Mouse (Mus musculus): ENCODE measurements around the gene Wdr63.
A peak's percentile ranks its signal among the peaks of the same experiment; 100 is the strongest.

The Wdr63 gene

GRCm38 (mm10) chr3:146107921-146108571 is at the start of gene Wdr63:
Gene Wdr63 (minus strand): TSS chr3:146108130.
- DNase-seq (ENCODE audit: low read depth in 2 of 2, low spot score in 2 of 2): peak in 1 of 2 experiments; percentile 23

- no peak for DNase-seq (ENCODE audit: low read depth in 2 of 2, low spot score in 2 of 2)
Measured at GRCm38 (mm10) chr3:146156811-146157210, 48.9 kb upstream of the Wdr63 start.

GRCm38 (mm10) chr3:146155628-146156576 is 48.0 kb upstream of the Wdr63 start:
- DNase-seq (ENCODE audit: low read depth in 2 of 2, low spot score in 2 of 2): no peak

DNA sequence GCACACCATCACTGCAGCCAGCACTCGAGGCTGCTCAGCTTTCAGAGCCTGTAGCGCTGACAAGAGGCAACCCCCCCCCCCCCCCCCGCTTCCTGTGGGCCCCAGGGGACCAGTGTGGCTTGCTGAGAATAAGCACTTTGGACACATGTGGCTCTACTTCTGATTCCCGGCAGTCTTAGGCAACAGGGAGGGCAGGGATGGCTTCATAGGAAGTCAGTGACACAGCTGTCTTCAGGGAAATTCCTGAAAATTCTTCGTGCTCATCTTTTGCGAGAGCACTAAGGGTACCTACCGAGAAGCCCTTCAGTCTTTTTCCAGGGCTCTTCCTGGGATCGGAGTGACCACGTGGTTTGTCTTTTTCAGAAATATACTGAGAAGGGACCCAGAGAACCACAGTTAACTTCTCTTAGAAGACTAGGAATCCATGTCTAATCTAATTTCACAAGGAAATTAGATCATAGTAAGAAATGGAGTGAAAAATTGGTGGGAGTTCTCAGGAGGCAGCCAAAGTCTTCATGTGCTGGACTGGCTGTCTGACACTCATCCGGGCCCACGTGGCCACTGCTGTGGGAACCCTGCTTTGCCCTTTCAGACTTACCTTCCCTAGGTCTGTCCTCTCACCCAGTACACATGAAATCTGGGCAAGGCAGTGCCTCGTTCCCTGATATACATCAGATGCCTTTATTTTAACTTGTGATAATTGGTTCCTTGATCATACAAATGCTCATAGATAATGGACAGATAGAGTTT is 46.1 kb upstream of the Wdr63 start:
- no peak for DNase-seq (ENCODE audit: low read depth in 2 of 2, low spot score in 2 of 2)

GRCm38 (mm10) chr3:146152913-146153312 is 45.0 kb upstream of the Wdr63 start:
- DNase-seq (ENCODE audit: low read depth in 2 of 2, low spot score in 2 of 2): no peak

GRCm38 (mm10) chr3:146152348-146152747 is 44.4 kb upstream of the Wdr63 start:
- DNase-seq (ENCODE audit: low read depth in 2 of 2, low spot score in 2 of 2): peak in 1 of 2 experiments; percentile 40

GRCm38 (mm10) chr3:146151755-146152154 is 43.8 kb upstream of the Wdr63 start:
- DNase-seq (ENCODE audit: low read depth in 2 of 2, low spot score in 2 of 2): no peak

- no peak for DNase-seq (ENCODE audit: low read depth in 2 of 2, low spot score in 2 of 2)
Measured at GRCm38 (mm10) chr3:146151328-146151727, 43.4 kb upstream of the Wdr63 start.

DNA sequence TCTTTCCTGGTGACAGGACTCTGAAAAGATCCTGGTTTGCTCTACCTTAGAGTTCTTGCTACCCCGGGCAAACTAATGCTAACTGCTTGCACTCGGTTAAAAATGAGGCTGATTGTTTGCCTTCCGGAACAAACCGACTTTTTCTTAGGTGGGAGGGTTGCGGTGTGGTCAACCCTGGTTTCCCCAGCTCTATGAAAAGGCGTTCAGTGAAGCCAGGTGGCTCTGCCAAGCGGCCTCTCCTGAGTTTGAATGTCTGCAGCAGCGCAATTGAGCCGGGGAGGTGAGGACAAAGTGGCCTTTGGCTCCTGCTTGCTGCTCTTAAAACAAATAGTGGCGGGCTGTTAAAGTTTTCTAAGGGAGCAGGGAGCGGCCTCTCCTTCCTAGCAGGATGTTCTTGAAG is 42.6 kb upstream of the Wdr63 start:
- peak; percentile 31 to 41 for DNase-seq (ENCODE audit: low read depth in 2 of 2, low spot score in 2 of 2)

DNA sequence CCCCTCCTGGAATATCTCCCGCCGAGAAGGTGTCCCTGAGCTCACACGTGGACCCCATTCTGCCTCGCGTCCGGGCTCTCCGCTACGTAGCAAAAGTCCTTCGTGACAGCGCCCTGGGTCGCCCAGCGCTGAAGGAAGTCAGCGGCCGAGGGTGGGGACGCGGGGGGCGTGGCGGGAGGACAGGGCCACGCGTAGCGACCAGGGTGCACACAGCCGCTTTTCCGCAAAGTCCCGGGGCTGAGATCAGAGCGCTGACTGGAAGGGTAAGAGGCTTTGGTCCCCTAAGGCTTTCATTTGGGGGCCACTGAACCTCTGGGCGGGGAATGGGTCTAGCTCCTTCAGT is 42.1 kb upstream of the Wdr63 start:
- peak; percentile 38 to 39 for DNase-seq (ENCODE audit: low read depth in 2 of 2, low spot score in 2 of 2)

GRCm38 (mm10) chr3:146149156-146150057 is 41.5 kb upstream of the Wdr63 start, which contains the start of gene Mcoln2:
Gene Mcoln2 (plus strand): TSS chr3:146149833.
- DNase-seq (ENCODE audit: low read depth in 2 of 2, low spot score in 2 of 2): peak in 1 of 2 experiments; percentile 14

- no peak for DNase-seq (ENCODE audit: low read depth in 2 of 2, low spot score in 2 of 2)
Measured at GRCm38 (mm10) chr3:146146131-146146530, 38.2 kb upstream of the Wdr63 start.

DNA sequence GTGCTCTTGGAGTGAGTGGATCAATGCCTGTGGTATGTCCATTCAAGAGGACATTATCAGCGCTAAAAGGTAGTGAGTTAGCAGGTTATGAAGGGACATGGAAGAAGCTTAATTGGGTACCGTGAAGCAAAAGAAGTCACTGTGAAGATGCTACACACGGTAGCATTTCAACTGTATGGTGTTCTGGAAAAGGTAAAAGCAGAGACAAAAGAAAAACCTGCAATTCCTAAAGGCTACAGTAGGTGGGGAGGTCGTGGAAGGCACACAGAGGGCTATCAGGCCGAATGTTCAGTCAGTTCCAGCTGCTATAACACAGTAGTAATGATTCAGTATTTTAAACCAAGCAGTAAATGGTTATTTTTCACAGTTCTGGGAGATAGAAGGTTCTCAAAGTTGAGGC is 37.6 kb upstream of the Wdr63 start:
- DNase-seq (ENCODE audit: low read depth in 2 of 2, low spot score in 2 of 2): no peak

DNA sequence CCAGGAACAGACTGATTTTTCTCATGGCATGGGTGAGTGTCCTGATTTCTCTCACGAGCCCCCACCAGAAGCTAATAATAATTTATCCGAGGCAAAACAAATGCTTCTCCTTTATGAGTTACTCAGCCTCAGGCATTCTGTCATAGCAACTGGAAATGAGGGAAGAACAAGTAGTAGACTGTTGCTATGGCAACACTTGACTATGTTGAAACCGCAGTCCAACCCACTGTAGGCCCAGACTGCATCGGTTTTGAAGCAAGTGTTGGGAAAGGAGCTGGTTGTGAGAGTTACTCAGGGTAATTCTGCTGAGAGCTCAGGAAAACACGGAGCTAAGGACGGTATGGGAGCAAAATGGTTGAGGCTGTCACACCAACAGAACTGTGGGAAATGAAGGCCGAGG is 34.6 kb upstream of the Wdr63 start:
- no peak for DNase-seq (ENCODE audit: low read depth in 2 of 2, low spot score in 2 of 2)

- DNase-seq (ENCODE audit: low read depth in 2 of 2, low spot score in 2 of 2): no peak
Measured at GRCm38 (mm10) chr3:146140276-146140675, 32.3 kb upstream of the Wdr63 start.

- DNase-seq (ENCODE audit: low read depth in 2 of 2, low spot score in 2 of 2): no peak
Measured at GRCm38 (mm10) chr3:146136422-146136821, 28.5 kb upstream of the Wdr63 start.

DNA sequence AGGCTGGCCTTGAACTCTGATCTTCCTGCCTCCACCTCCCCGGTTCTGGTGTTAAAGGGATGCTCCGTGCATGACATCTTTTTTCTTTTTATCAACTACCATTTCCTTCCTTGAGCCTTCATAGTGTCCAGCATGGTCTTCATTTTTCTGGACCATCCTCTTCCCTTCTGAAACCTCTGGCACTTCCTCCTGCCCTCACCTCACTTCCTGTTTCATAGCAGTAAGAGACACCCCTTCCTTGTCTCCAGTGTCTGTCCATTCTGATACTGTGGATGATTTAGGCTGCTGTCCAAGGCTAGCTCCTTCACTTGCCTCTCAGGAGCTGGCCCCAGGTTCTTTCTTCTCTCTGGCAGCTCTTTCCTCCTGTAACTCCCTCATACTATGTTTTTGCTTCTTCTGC is 27.5 kb upstream of the Wdr63 start:
- DNase-seq (ENCODE audit: low read depth in 2 of 2, low spot score in 2 of 2): no peak

GRCm38 (mm10) chr3:146134834-146135233 is 26.9 kb upstream of the Wdr63 start:
- no peak for DNase-seq (ENCODE audit: low read depth in 2 of 2, low spot score in 2 of 2)

GRCm38 (mm10) chr3:146127205-146127604 is 19.3 kb upstream of the Wdr63 start:
- DNase-seq (ENCODE audit: low read depth in 2 of 2, low spot score in 2 of 2): no peak

- no peak for DNase-seq (ENCODE audit: low read depth in 2 of 2, low spot score in 2 of 2)
Measured at GRCm38 (mm10) chr3:146123464-146123825, 15.5 kb upstream of the Wdr63 start.
